Mouse (Mus musculus) forebrain, embryonic 11.5 days (tissue): Measurements from ENCODE around the gene Abl1. TPM values are rescaled to one million over a fixed set of nuclear protein-coding genes. Genes with fewer than 3 reads are reported as not detected.

Experiments used
- ATAC-seq: fragments of 200-750 bp; cut with Nextera tagmentation; replicated peaks from 2 replicates; pipeline ENCODE4 v1.8.0; 2017; ENCODE audit warnings: moderate TSS enrichment; ENCODE audit not compliant: low FRiP score
- DNase-seq: peaks from one replicate; pipeline ENCODE4 v3.0.0-alpha.2; 2017; ENCODE audit warnings: low spot score
- H3K27ac ChIP-seq: fragments of 300-500 bp; sonication (generic); 2 replicates; pipeline ENCODE4 v1.5.1; 2014; ENCODE audit warnings: low read depth, low read length
- H3K27me3 ChIP-seq: fragments of 300-500 bp; sonication (generic); 2 replicates; pipeline ENCODE4 v1.6.1; 2014; ENCODE audit warnings: mild to moderate bottlenecking, low read length, mixed read lengths; ENCODE audit not compliant: control insufficient read depth, insufficient read depth
- H3K36me3 ChIP-seq: fragments of 300-500 bp; sonication (generic); 2 replicates; pipeline ENCODE4 v1.6.1; 2014; ENCODE audit warnings: mild to moderate bottlenecking, low read length, moderate library complexity, mixed read lengths; ENCODE audit not compliant: control insufficient read depth, insufficient read depth
- H3K4me1 ChIP-seq: fragments of 300-500 bp; sonication (generic); replicated peaks from 2 replicates; pipeline ENCODE4 v1.6.1; 2014; ENCODE audit warnings: low read length, mixed read lengths; ENCODE audit not compliant: control insufficient read depth, insufficient read depth
- H3K4me2 ChIP-seq: fragments of 300-500 bp; sonication (generic); 2 replicates; pipeline ENCODE4 v1.6.1; 2014; ENCODE audit warnings: low read depth, mild to moderate bottlenecking, low read length, moderate library complexity, mixed read lengths; ENCODE audit not compliant: severe bottlenecking
- H3K4me3 ChIP-seq: fragments of 300-500 bp; sonication (generic); 2 replicates; pipeline ENCODE4 v1.5.1; 2014; ENCODE audit warnings: low read depth, low read length
- H3K9ac ChIP-seq: fragments of 300-500 bp; sonication (generic); 2 replicates; pipeline ENCODE4 v1.6.1; 2014; ENCODE audit warnings: low read length
- H3K9me3 ChIP-seq: fragments of 300-500 bp; sonication (generic); 2 replicates; pipeline ENCODE4 v1.6.1; 2016; ENCODE audit warnings: low read length, mixed read lengths; ENCODE audit not compliant: control insufficient read depth
- WGBS: fragments of 180-500 bp; shearing (Covaris S2); extraction: QIAGEN DNeasy Blood & Tissue Kit; methylation state at CpG from one replicate; pipeline ENCODE4 v1.1.7; 2014; 5-methylcytosine and 5-hydroxymethylcytosine counted together
- polyA plus RNA-seq: library from polyadenylated mRNA; unstranded; fragments of >200 nt; fragmentation: Nextera tagmentation; extraction: Ambion mirVana; gene quantifications from 2 replicates; pipeline ENCODE4 v1.2.1, GENCODE M21; 2014

The Abl1 gene
- polyA plus RNA-seq, 1 experiment from 2014 or later: 56.7 TPM

DNA sequence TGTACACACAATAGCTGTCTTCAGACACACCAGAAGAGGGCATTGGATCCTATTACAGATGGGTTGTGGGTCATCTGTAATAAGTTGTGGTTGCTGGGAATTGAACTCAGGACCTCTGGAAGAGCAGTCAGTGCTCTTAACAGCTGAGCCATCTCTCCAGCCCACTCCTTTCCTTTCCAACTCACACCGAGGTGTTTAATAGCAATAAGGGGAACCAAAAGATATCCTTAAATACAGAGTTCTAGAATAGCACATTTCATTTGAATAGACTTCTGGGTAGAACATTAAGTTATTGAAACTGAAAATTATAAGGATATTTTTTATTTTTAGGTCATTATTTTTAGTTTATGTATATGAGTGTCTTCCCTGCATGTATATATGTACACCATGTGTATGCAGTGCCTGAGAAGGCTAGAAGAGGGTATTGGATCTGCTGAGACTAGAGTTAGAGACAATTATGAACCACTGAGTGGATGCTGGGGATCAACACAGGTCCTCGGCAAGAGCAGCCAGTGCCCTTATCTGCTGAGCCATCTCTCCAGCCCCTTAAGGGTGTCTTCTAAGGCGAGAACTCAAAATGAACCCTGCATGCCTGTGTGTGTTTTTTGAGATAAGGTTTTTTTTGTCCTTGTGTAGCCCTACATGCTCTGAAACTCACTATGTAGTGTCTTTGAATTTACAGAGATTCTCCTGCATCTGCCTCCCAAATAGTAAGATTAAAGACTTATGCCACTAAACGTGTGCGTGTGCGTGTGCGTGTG, 36.7 kb downstream of the Abl1 start:
- 96% methylated on average over 7 of the region's 7 CpGs for WGBS
- H3K4me3 ChIP-seq: no peak overlapping the region
- H3K4me1 ChIP-seq: no peaks in the 10 kb centered on the region
- ATAC-seq (no peak), DNase-seq (no peak)
- H3K9ac ChIP-seq: no peak overlapping the region
- H3K36me3 ChIP-seq: no peaks in the 10 kb centered on the region
- H3K27ac ChIP-seq: no peak overlapping the region
- no peaks in the 10 kb centered on the region for H3K9me3 ChIP-seq
- H3K4me2 ChIP-seq: no peak overlapping the region
- H3K27me3 ChIP-seq: no peaks in the 10 kb centered on the region

DNA sequence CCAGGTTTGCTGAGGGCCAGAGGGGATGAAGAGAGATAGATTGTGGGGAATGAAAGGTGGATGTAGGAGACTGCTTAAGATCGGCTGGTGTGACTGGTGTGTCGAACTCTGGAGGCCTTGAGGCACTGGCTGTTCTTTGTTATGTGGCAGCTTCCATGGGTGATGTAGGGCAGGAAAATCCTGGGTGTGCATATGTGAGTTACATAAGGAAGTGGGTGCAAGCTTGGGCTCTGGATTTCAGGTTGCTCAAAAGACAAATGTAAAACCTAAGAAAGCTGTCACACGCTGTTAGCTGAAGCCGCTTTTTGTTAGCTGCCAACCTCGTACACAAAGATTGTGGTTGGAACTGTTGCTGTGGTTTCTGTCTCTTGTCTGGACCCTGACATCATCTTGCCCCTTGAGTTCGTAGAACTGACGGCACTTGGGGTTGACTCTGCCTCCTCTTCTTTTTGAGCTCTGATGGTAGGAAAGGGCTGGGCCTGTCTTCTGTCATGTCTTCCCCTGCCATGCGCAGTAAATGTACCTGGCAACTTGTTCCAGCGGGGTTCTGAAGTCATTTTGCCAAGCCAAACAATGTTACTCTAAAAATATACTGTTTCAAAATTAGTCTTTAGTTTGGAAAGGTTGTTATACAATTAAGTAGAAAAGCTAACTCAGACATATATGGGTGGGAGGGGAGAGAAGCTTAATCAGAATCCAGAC, 39.6 kb downstream of the Abl1 start:
- no peak for ATAC-seq

DNA sequence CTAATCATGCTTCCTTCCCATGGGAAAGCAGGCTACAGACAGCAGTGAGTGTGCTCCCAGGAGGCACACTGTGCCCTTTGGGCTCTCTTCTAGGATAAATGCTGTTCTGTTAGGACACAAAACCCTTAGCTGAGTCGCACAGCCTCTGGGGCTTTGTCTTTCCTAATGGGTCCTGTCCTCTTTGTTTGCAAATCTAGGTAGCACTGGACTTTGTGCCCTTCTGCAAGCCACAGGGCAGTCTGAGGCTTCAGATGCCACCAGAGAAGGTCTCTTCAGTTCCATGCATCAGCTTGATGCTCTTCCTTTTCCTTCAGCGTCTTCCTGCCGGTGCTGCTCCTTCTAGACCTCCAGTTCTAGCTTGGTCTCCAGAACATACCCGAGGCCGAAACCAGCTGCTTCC, 42.5 kb downstream of the Abl1 start:
- 90% methylated on average over 5 of the region's 5 CpGs for WGBS
- Histone ChIP-seq H3K36me3 (no peaks in the 10 kb centered on the region), H3K9ac (no peak overlapping the region), H3K27ac (no peak overlapping the region), H3K4me1 (no peaks in the 10 kb centered on the region), H3K4me2 (no peak overlapping the region), H3K4me3 (no peak overlapping the region), H3K27me3 (no peaks in the 10 kb centered on the region), H3K9me3 (no peaks in the 10 kb centered on the region)
- no peak for DNase-seq
- no peak for ATAC-seq

More for the DNA sequence above, 39.6 kb downstream of the Abl1 start:
- Histone ChIP-seq H3K4me2 (no peak overlapping the region), H3K4me3 (no peak overlapping the region), H3K36me3 (no peaks in the 10 kb centered on the region), H3K9ac (no peak overlapping the region), H3K9me3 (no peaks in the 10 kb centered on the region), H3K4me1 (no peaks in the 10 kb centered on the region), H3K27ac (no peak overlapping the region), H3K27me3 (no peaks in the 10 kb centered on the region)
- DNase-seq: no peak
- 87% methylated on average over 9 of the region's 9 CpGs for WGBS

DNA sequence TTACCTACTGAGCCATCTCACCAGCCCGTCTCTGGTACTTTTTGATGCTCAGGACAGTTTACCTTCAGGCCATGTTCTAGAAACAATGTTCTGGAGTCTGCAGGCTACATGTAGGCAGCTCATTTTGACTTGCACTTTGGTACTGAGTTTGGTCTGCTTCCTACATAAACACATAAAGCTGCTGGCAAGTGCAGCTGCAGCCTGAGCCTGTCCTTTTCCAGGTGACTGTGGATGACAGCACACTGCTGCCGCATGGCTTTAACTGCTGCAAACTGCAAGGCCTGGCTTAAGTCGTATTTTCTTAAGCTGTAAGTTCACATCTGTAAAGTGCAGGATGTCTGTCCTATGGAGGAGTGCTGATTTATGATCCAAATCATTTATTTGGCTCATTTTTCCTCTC, 44.3 kb downstream of the Abl1 start:
- ATAC-seq (no peak), DNase-seq (no peak)
- Histone ChIP-seq H3K9ac (no peak overlapping the region), H3K9me3 (no peaks in the 10 kb centered on the region), H3K36me3 (no peaks in the 10 kb centered on the region), H3K27me3 (no peaks in the 10 kb centered on the region), H3K4me2 (no peak overlapping the region), H3K4me1 (no peaks in the 10 kb centered on the region), H3K4me3 (no peak overlapping the region), H3K27ac (no peak overlapping the region)
- 85% methylated on average over 3 of the region's 3 CpGs for WGBS

DNA sequence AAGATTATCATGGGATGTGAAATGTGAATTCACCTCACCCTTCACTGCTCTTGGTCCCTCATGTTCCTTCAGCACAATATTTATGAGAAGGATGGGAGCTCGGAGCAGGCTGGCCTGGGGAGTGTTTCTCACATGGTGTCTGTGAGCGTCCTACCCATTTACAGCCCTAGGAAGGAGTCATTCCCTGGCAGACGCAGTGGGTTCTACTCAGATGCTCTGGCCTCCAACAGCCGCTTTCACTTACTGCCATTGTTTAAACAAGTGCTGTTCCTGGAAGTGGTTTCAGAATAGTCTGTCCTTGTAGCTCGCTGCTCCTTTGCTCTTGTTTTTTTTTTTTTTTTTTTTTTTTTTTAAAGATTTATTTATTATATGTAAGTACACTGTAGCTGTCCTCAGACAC, 45.4 kb downstream of the Abl1 start:
- H3K4me1 ChIP-seq: no peaks in the 10 kb centered on the region
- H3K27me3 ChIP-seq: no peaks in the 10 kb centered on the region
- ATAC-seq: no peak
- no peak overlapping the region for H3K9ac ChIP-seq
- no peak overlapping the region for H3K4me2 ChIP-seq
- no peaks in the 10 kb centered on the region for H3K9me3 ChIP-seq
- no peak overlapping the region for H3K4me3 ChIP-seq
- 93% methylated on average over 5 of the region's 5 CpGs for WGBS
- H3K36me3 ChIP-seq: no peaks in the 10 kb centered on the region
- no peak overlapping the region for H3K27ac ChIP-seq
- DNase-seq: no peak

DNA sequence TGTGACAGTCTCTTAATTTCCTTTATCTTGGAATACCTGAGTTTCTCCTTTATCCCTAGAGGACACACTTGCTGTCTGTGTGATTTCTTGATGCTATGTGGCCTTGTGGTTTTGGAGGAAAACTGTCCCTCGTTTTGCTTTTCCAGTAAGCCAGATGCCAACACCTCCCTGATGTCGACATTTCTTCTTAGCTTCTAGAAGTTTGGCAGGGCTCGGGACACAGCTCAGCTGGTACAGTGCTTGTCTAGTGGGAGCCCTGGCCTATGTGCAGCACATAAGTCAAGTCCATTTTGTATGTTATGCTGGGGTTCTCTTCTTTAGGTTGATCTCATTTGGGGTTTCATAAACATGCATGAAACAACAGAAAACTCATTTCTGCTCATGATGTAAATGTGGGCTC, 50.9 kb downstream of the Abl1 start:
- Histone ChIP-seq H3K36me3 (no peaks in the 10 kb centered on the region), H3K4me1 (no peaks in the 10 kb centered on the region), H3K4me3 (no peak overlapping the region), H3K27ac (no peak overlapping the region), H3K4me2 (no peak overlapping the region), H3K9me3 (no peaks in the 10 kb centered on the region), H3K9ac (no peak overlapping the region), H3K27me3 (no peaks in the 10 kb centered on the region)
- no peak for DNase-seq
- no peak for ATAC-seq
- 70% methylated on average over 3 of the region's 3 CpGs for WGBS

DNA sequence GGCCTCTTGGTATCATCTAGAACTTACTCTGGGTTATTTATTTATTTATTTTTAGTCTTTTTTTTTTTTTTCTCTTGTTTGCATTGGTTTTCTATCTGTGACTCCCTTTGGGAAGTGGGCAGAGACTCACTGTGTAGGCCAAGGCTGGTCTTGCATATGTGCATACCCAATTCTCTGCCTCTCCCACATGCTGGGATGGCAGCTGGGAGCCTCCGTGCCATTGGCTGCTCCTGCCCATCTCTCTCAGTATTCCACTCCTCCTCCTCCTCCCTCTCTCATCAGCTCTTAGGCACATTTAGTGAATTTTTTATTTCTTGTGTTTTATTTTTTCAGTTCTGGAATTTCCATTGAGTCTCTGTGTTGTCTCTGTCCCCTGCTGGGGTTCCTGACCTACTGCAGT, 53.6 kb downstream of the Abl1 start:
- no peak overlapping the region for H3K9ac ChIP-seq
- H3K9me3 ChIP-seq: no peaks in the 10 kb centered on the region
- no peaks in the 10 kb centered on the region for H3K4me1 ChIP-seq
- H3K27me3 ChIP-seq: no peaks in the 10 kb centered on the region
- 50% methylated on average over 1 of the region's 1 CpGs for WGBS
- no peak overlapping the region for H3K4me2 ChIP-seq
- ATAC-seq (no peak), DNase-seq (no peak)
- no peak overlapping the region for H3K4me3 ChIP-seq
- no peaks in the 10 kb centered on the region for H3K36me3 ChIP-seq
- H3K27ac ChIP-seq: no peak overlapping the region

DNA sequence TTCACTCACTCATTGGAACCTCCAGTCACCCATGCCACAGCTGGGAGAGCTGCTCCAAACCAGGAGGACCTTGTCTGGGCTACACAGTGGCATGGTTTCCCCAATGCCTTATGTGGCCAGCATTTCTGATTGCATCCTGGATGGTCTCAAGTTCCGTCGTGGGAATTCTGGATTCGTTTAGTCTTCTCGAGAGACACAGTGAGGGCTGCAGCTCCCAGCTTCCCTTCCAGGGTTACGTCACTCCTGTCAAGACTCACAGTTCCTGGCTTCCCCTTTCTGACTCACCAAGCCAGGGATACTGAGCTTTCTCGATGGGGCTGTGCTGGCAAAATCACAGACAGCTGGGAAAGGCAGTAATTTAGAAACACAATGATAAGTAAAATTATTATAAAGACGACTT, 54.0 kb downstream of the Abl1 start:
- no peak overlapping the region for H3K4me3 ChIP-seq
- H3K27me3 ChIP-seq: no peaks in the 10 kb centered on the region
- no peak overlapping the region for H3K9ac ChIP-seq
- H3K27ac ChIP-seq: no peak overlapping the region
- H3K4me1 ChIP-seq: no peaks in the 10 kb centered on the region
- no peaks in the 10 kb centered on the region for H3K36me3 ChIP-seq
- WGBS: 53% methylated on average over 7 of the region's 7 CpGs
- DNase-seq (no peak), ATAC-seq (no peak)
- H3K9me3 ChIP-seq: no peaks in the 10 kb centered on the region
- no peak overlapping the region for H3K4me2 ChIP-seq

DNA sequence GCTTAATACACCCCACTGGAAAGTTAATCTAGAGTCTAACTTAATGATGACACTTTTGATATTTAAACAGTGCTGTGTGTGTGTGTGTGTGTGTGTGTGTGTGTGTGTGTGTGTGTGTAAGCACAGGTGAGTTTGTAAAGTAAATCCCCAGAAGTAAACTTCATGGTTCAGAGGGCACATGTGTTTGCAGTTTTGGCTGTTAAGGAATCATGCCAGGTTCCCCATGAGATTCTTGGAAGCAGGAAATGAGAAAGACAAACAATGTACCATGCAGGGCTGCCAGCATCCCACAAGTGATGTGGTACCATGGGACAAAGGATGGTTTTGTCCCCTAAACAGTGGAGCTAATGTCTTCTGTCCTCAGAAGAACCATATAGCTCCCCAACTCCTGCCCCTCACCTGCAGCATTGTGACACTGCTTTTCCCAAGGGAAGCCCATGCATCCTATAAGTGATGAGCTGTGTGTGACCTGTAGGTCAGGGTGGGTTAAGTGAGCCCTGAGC, 57.6 kb downstream of the Abl1 start:
- Histone ChIP-seq H3K27me3 (no peaks in the 10 kb centered on the region), H3K4me3 (no peak overlapping the region), H3K9ac (no peak overlapping the region), H3K9me3 (no peaks in the 10 kb centered on the region), H3K27ac (no peak overlapping the region), H3K36me3 (no peaks in the 10 kb centered on the region), H3K4me2 (no peak overlapping the region), H3K4me1 (peaks cover 4% of the 10 kb centered on the region)
- DNase-seq: no peak
- no peak for ATAC-seq
